23 mouse cellular contexts compared by ENCODE assay signal in genomic region chr2:171134794-171135193, GRCm38 (mm10).
"Had no signal": no experiment of that assay in that cellular context is flagged by ENCODE, and none has a peak within 500 bp of the region (broad histone marks: within the 10 kb centered on the region; RNA-seq: fewer than 3 reads in every experiment).

No protein-coding gene starts in this region.

- H3K36me3 ChIP-seq: limb, embryonic 10.5 days; limb, embryonic 13.5 days; liver, embryonic 12.5 days; liver, embryonic 15.5 days; lung, embryonic 15.5 days; neural tube, embryonic 12.5 days had no signal

- H3K4me1 ChIP-seq: limb, embryonic 13.5 days; liver, embryonic 12.5 days; liver, embryonic 15.5 days; lung, embryonic 15.5 days; megakaryocyte, embryonic 14.5 days; neural tube, embryonic 12.5 days had no signal

- ATAC-seq: liver, embryonic 12.5 days had no signal

- DNase-seq: kidney, postnatal 25 days; layer of hippocampus, adult 9-11 months; liver; lung, adult 18-20 months; lung, postnatal 10 days; lung, postnatal 36 days; right cerebral cortex, adult 18-20 months; right cerebral cortex, postnatal 14 days; right cerebral cortex, postnatal 4 days; thymus, adult 2 months; thymus, postnatal 14 days; thymus, postnatal 4 days had no signal

- H3K4me2 ChIP-seq: limb, embryonic 13.5 days; liver, embryonic 12.5 days; liver, embryonic 15.5 days; lung, embryonic 15.5 days; midbrain, embryonic 11.5 days; neural tube, embryonic 12.5 days had no signal

- H3K4me3 ChIP-seq: layer of hippocampus, adult 2 months; limb, embryonic 10.5 days; limb, embryonic 13.5 days; liver, embryonic 12.5 days; liver, embryonic 15.5 days; lung, embryonic 15.5 days; megakaryocyte, embryonic 14.5 days; neural tube, embryonic 12.5 days had no signal

- H3K27me3 ChIP-seq: limb, embryonic 13.5 days; liver, embryonic 12.5 days; liver, embryonic 15.5 days; lung, embryonic 15.5 days; megakaryocyte, embryonic 14.5 days; neural tube, embryonic 12.5 days had no signal

- H3K9me3 ChIP-seq: limb, embryonic 10.5 days; liver, embryonic 15.5 days; lung, embryonic 15.5 days; neural tube, embryonic 12.5 days had no signal

- H3K27ac ChIP-seq: kidney, postnatal 0 days; layer of hippocampus, adult 2 months; limb, embryonic 10.5 days; limb, embryonic 13.5 days; liver, embryonic 12.5 days; liver, embryonic 15.5 days; lung, embryonic 15.5 days; neural tube, embryonic 12.5 days; stomach, postnatal 0 days had no signal

- H3K9ac ChIP-seq: limb, embryonic 13.5 days; liver, embryonic 12.5 days; liver, embryonic 15.5 days; lung, embryonic 15.5 days; neural tube, embryonic 12.5 days had no signal
